Mouse (Mus musculus) CH12.LX (cell line): ENCODE measurements around the gene Pum1. TPM values are rescaled to one million over a fixed set of nuclear protein-coding genes. Genes with fewer than 3 reads are reported as not detected.
A peak's percentile ranks its signal among the peaks of the same experiment; 100 is the strongest.

Experiments used
- DNase-seq: peaks from one replicate; pipeline ENCODE4 v3.0.0-alpha.2; 2013; ENCODE audit errors: extremely low read depth
- H3K27ac ChIP-seq: 2 replicates; pipeline ENCODE4 v1.5.1; 2012; ENCODE audit warnings: low read depth, mild to moderate bottlenecking, control low read depth, moderate library complexity; ENCODE audit not compliant: insufficient read depth
- H3K27me3 ChIP-seq: replicated peaks from 2 replicates; pipeline ENCODE3; 2012; ENCODE audit warnings: inconsistent platforms
- H3K36me3 ChIP-seq, 2 experiments: replicated peaks in 1 of 2; 2 replicates each; pipeline versions ENCODE3 to v1.6.1; 2012; ENCODE audit warnings: inconsistent platforms in 1 of 2, low read length in 1 of 2, mild to moderate bottlenecking in 1 of 2, mixed read lengths in 1 of 2, moderate library complexity in 1 of 2; ENCODE audit not compliant: control insufficient read depth in 1 of 2, insufficient read depth in 1 of 2
- H3K4me1 ChIP-seq, 2 experiments: 2 replicates each; pipeline ENCODE4 v1.6.1; 2012; ENCODE audit warnings: inconsistent platforms in 1 of 2, moderate library complexity in 1 of 2; ENCODE audit not compliant: insufficient read depth in 2 of 2, control insufficient read depth in 1 of 2
- H3K4me2 ChIP-seq: 2 replicates; pipeline ENCODE4 v1.6.1; 2012; ENCODE audit warnings: low read depth, mild to moderate bottlenecking, control low read depth; ENCODE audit not compliant: poor library complexity, insufficient read depth, severe bottlenecking
- H3K4me3 ChIP-seq, 3 experiments: fragments of 150-350 bp in 1 of 3; sonication (generic) in 1 of 3; replicated peaks in 1 of 3; 2 replicates each; pipeline versions ENCODE3 to v1.5.1; 2011 to 2012; ENCODE audit warnings: low read depth in 2 of 3, low read length in 2 of 3, mild to moderate bottlenecking in 2 of 3, moderate library complexity in 2 of 3, control low read depth in 1 of 3, improper control_type of control experiment in 1 of 3, inconsistent platforms in 1 of 3, mixed read lengths in 1 of 3; ENCODE audit not compliant: poor library complexity in 1 of 3
- H3K79me2 ChIP-seq: replicated peaks from 2 replicates; pipeline ENCODE4 v1.6.1; 2012; ENCODE audit warnings: mild to moderate bottlenecking, moderate library complexity; ENCODE audit not compliant: control insufficient read depth, poor library complexity, insufficient read depth, severe bottlenecking; ENCODE audit errors: extremely low read depth
- H3K9ac ChIP-seq: 2 replicates; pipeline ENCODE4 v1.6.1; 2012; ENCODE audit warnings: low read depth, mild to moderate bottlenecking, control low read depth, moderate library complexity; ENCODE audit not compliant: insufficient read depth
- H3K9me3 ChIP-seq: replicated peaks from 2 replicates; pipeline ENCODE3; 2012; ENCODE audit warnings: low read length, inconsistent platforms, mixed read lengths
- BHLHE40 ChIP-seq: IDR thresholded peaks from 2 replicates; pipeline ENCODE4 v1.6.1; 2011; ENCODE audit warnings: mild to moderate bottlenecking, low read depth, low read length, improper control_type of control experiment
- CHD1 ChIP-seq: IDR thresholded peaks from 2 replicates; pipeline ENCODE4 v1.6.1; 2012; ENCODE audit warnings: low read depth, low read length, improper control_type of control experiment, inconsistent platforms
- CHD2 ChIP-seq: IDR thresholded peaks from 2 replicates; pipeline ENCODE4 v1.6.1; 2011; ENCODE audit warnings: low read length, improper control_type of control experiment
- CTCF ChIP-seq, 2 experiments: IDR thresholded peaks in 1 of 2; conservative IDR thresholded peaks in 1 of 2; 2 replicates each; pipeline ENCODE4 v1.5.1; 2011 to 2012; ENCODE audit warnings: low read depth in 2 of 2, low read length in 2 of 2, improper control_type of control experiment in 1 of 2, inconsistent platforms in 1 of 2, mild to moderate bottlenecking in 1 of 2, moderate library complexity in 1 of 2
- E2F4 ChIP-seq: IDR thresholded peaks from 2 replicates; pipeline ENCODE4 v1.6.1; 2011; ENCODE audit warnings: low read depth, low read length, improper control_type of control experiment; ENCODE audit not compliant: insufficient replicate concordance
- EP300 ChIP-seq: IDR thresholded peaks from 2 replicates; pipeline ENCODE4 v1.6.1; 2011; ENCODE audit warnings: low read length, improper control_type of control experiment
- ETS1 ChIP-seq: conservative IDR thresholded peaks from 2 replicates; pipeline ENCODE4 v1.6.1; 2012; ENCODE audit warnings: low read depth, mild to moderate bottlenecking, inconsistent platforms, low read length, improper control_type of control experiment, moderate library complexity
- GABPA ChIP-seq: IDR thresholded peaks from 2 replicates; pipeline ENCODE4 v1.6.1; 2012; ENCODE audit warnings: low read depth, low read length, improper control_type of control experiment, inconsistent platforms; ENCODE audit not compliant: insufficient replicate concordance
- IRF4 ChIP-seq: IDR thresholded peaks from 2 replicates; pipeline ENCODE4 v1.6.1; 2014; ENCODE audit warnings: low read depth, mild to moderate bottlenecking, inconsistent platforms, low read length, improper control_type of control experiment
- JUN ChIP-seq: IDR thresholded peaks from 2 replicates; pipeline ENCODE4 v1.6.1; 2011; ENCODE audit warnings: low read depth, mild to moderate bottlenecking, low read length, improper control_type of control experiment, moderate library complexity; ENCODE audit not compliant: insufficient read depth
- JUND ChIP-seq: conservative IDR thresholded peaks from 2 replicates; pipeline ENCODE4 v1.6.1; 2011; ENCODE audit warnings: low read depth, low read length, improper control_type of control experiment
- KAT2A ChIP-seq: IDR thresholded peaks from 2 replicates; pipeline ENCODE4 v1.6.1; 2012; ENCODE audit warnings: low read length, improper control_type of control experiment, inconsistent platforms; ENCODE audit not compliant: insufficient replicate concordance
- MAFK ChIP-seq: IDR thresholded peaks from 2 replicates; pipeline ENCODE4 v1.6.1; 2011; ENCODE audit warnings: low read length, improper control_type of control experiment; ENCODE audit not compliant: insufficient replicate concordance
- MAZ ChIP-seq: IDR thresholded peaks from 2 replicates; pipeline ENCODE4 v1.6.1; 2012; ENCODE audit warnings: low read depth, mild to moderate bottlenecking, inconsistent platforms, low read length, improper control_type of control experiment, moderate library complexity
- MEF2A ChIP-seq: IDR thresholded peaks from 2 replicates; pipeline ENCODE4 v1.6.1; 2014; ENCODE audit warnings: low read depth, mild to moderate bottlenecking, inconsistent platforms, low read length, improper control_type of control experiment, borderline replicate concordance
- MXI1 ChIP-seq: IDR thresholded peaks from 2 replicates; pipeline ENCODE4 v1.6.1; 2011; ENCODE audit warnings: mild to moderate bottlenecking, low read depth, low read length, improper control_type of control experiment
- MYC ChIP-seq: IDR thresholded peaks from 2 replicates; pipeline ENCODE4 v1.6.1; 2011; ENCODE audit warnings: low read depth, mild to moderate bottlenecking, improper control_type of control experiment, low read length
- PAX5 ChIP-seq: IDR thresholded peaks from 2 replicates; pipeline ENCODE4 v1.6.1; 2012; ENCODE audit warnings: low read length, inconsistent platforms, mixed read lengths
- POLR2A ChIP-seq: IDR thresholded peaks from 2 replicates; pipeline ENCODE4 v1.6.1; 2011; ENCODE audit warnings: low read depth, mild to moderate bottlenecking, improper control_type of control experiment, low read length
- POLR2AphosphoS2 ChIP-seq: IDR thresholded peaks from 2 replicates; pipeline ENCODE4 v1.6.1; 2011; ENCODE audit warnings: low read depth, low read length, improper control_type of control experiment
- RAD21 ChIP-seq: IDR thresholded peaks from 2 replicates; pipeline ENCODE4 v1.6.1; 2011; ENCODE audit warnings: low read depth, mild to moderate bottlenecking, low read length, improper control_type of control experiment, moderate library complexity
- SIN3A ChIP-seq: IDR thresholded peaks from 2 replicates; pipeline ENCODE4 v1.6.1; 2012; ENCODE audit warnings: low read length, improper control_type of control experiment, inconsistent platforms
- SMC3 ChIP-seq: IDR thresholded peaks from 2 replicates; pipeline ENCODE4 v1.6.1; 2011; ENCODE audit warnings: low read depth, low read length, improper control_type of control experiment
- TCF12 ChIP-seq: IDR thresholded peaks from 2 replicates; pipeline ENCODE4 v1.6.1; 2014; ENCODE audit warnings: low read depth, mild to moderate bottlenecking, inconsistent platforms, low read length, improper control_type of control experiment
- UBTF ChIP-seq: IDR thresholded peaks from 2 replicates; pipeline ENCODE4 v1.6.1; 2012; ENCODE audit warnings: low read depth, mild to moderate bottlenecking, inconsistent platforms, low read length, improper control_type of control experiment, moderate library complexity
- USF2 ChIP-seq: conservative IDR thresholded peaks from 2 replicates; pipeline ENCODE4 v1.6.1; 2011; ENCODE audit warnings: low read depth, low read length, improper control_type of control experiment
- ZKSCAN1 ChIP-seq: IDR thresholded peaks from 2 replicates; pipeline ENCODE4 v1.6.1; 2012; ENCODE audit warnings: low read depth, inconsistent platforms, low read length, improper control_type of control experiment, borderline replicate concordance
- ZMIZ1 ChIP-seq: IDR thresholded peaks from 2 replicates; pipeline ENCODE4 v1.6.1; 2012; ENCODE audit warnings: low read depth, mild to moderate bottlenecking, inconsistent platforms, low read length, improper control_type of control experiment
- ZNF384 ChIP-seq: IDR thresholded peaks from 2 replicates; pipeline ENCODE4 v1.6.1; 2012; ENCODE audit warnings: low read depth, low read length, improper control_type of control experiment, inconsistent platforms
- dilution Hi-C: fragments of 300-500 bp; cut with MboI; formaldehyde crosslinking; loops from 2 replicates; pipeline ENCODE4 v1.14.3; 2020; ENCODE audit warnings: low sequenced_read_pairs; ENCODE audit not compliant: extremely low pct_unique_long_range_greater_than_20kb, extremely low pct_ligation_motif_present
- in situ Hi-C: fragments of 300-500 bp; cut with MboI; formaldehyde crosslinking; loops from 3 replicates; pipeline ENCODE4 v1.14.3; 2019; ENCODE audit warnings: low sequenced_read_pairs, low pct_ligation_motif_present, low pct_unique_long_range_greater_than_20kb, mixed read lengths
- polyA plus RNA-seq: library from polyadenylated mRNA; unstranded; fragments of >175 nt; gene quantifications from 2 replicates; pipeline ENCODE4 v1.2.1, GENCODE M21; 2012; ENCODE audit warnings: low read depth; ENCODE audit not compliant: insufficient read length
- total RNA-seq, 2 experiments: library from RNA; depleted of rRNA; stranded (reverse); fragments of 300-350 nt in 1 of 2; fragments of >200 nt in 1 of 2; gene quantifications; 2 replicates each; pipeline ENCODE4 v1.2.3; 2012 to 2014

Gene Pum1
- total and polyA plus RNA-seq, 3 experiments: 17.1 to 41.0 (median 38.0) TPM

GRCm38 (mm10) chr4:130801624-130802329 lies 138.7 kb downstream of the Pum1 start:
- no peak overlapping the region for H3K4me3 ChIP-seq
- dilution Hi-C loops: no loop called here

GRCm38 (mm10) chr4:130803591-130803990 lies 140.5 kb downstream of the Pum1 start:
- TF ChIP-seq CTCF (conservative IDR thresholded peaks at IDR 0.05 in 1 of 2, IDR thresholded peaks at IDR 0.05 in 1 of 2; ENCODE audit: low read depth in 2 of 2, low read length in 2 of 2) (no peak), SMC3 (no peak)
- TF ChIP-seq, all 38 proteins: peak for 0
- Histone ChIP-seq H3K27ac (no peak overlapping the region), H3K9ac (no peak overlapping the region), H3K36me3 (no peaks in the 10 kb centered on the region), H3K27me3 (peaks cover 36% of the 10 kb centered on the region), H3K9me3 (no peaks in the 10 kb centered on the region), H3K4me2 (no peak overlapping the region), H3K4me1 (peaks cover 10 to 14% of the 10 kb centered on the region in 2 experiments), H3K79me2 (no peaks in the 10 kb centered on the region), H3K4me3 (no peak overlapping the region)
- dilution Hi-C loops: no loop called here
- no peak for DNase-seq
- in situ Hi-C loops: no loop called here

More at GRCm38 (mm10) chr4:130801624-130802329, 138.7 kb downstream of the Pum1 start:
- H3K79me2 ChIP-seq: no peaks in the 10 kb centered on the region
- H3K4me1 ChIP-seq: peaks cover 10 to 18% of the 10 kb centered on the region in 2 experiments
- H3K9me3 ChIP-seq: no peaks in the 10 kb centered on the region
- H3K9ac ChIP-seq: 0 out of 2 replicates have a peak overlapping the region, but pooled peaks have one; percentile 25
- H3K36me3 ChIP-seq: no peaks in the 10 kb centered on the region
- no peak overlapping the region for H3K27ac ChIP-seq
- H3K27me3 ChIP-seq: peaks cover 38% of the 10 kb centered on the region
- in situ Hi-C loops: no loop called here
- TF ChIP-seq USF2: no peak
- TF ChIP-seq MEF2A: peak; percentile 74; the same call in 1 of the 2 replicates
- peak; percentile 87 for TF ChIP-seq IRF4
- no peak for TF ChIP-seq ZMIZ1
- TF ChIP-seq GABPA: no peak
- TF ChIP-seq MAFK: no peak
- no peak for TF ChIP-seq E2F4
- TF ChIP-seq CHD2: 0 out of 2 replicates have a peak, but pooled peaks have one; percentile 26
- peak; percentile 67; the same call in 1 of the 2 replicates for TF ChIP-seq ETS1
- peak; percentile 69 for TF ChIP-seq TCF12
- TF ChIP-seq MYC: no peak
- no peak for TF ChIP-seq CTCF (conservative IDR thresholded peaks at IDR 0.05 in 1 of 2, IDR thresholded peaks at IDR 0.05 in 1 of 2; ENCODE audit: low read depth in 2 of 2, low read length in 2 of 2)
- TF ChIP-seq SIN3A: no peak
- TF ChIP-seq JUND: peak; percentile 68; the same call in 1 of the 2 replicates
- no peak for TF ChIP-seq ZNF384
- TF ChIP-seq POLR2A: no peak
- TF ChIP-seq POLR2AphosphoS2: no peak
- TF ChIP-seq ZKSCAN1: no peak
- TF ChIP-seq RAD21: no peak
- TF ChIP-seq KAT2A: no peak
- peak; percentile 68; the same call in 1 of the 2 replicates for TF ChIP-seq EP300
- no peak for TF ChIP-seq UBTF
- TF ChIP-seq BHLHE40: 0 out of 2 replicates have a peak, but pooled peaks have one; percentile 12
- TF ChIP-seq CHD1: no peak
- TF ChIP-seq JUN: peak; percentile 81
- TF ChIP-seq MAZ: peak; percentile 68; the same call in 1 of the 2 replicates
- TF ChIP-seq MXI1: no peak
- no peak for TF ChIP-seq PAX5
- peak overlapping the region; percentile 31; the same call in 1 of the 2 replicates for H3K4me2 ChIP-seq
- peak; percentile 59 for DNase-seq
